Mouse (Mus musculus): ENCODE data around the gene Tgfb3.

The Tgfb3 gene

GRCm38 (mm10) chr12:86025480-86025879 lies 53.4 kb downstream of the Tgfb3 start:
- no peak for DNase-seq

- DNase-seq = peak; percentile 19
These were observed 54.4 kb downstream of the Tgfb3 start for GRCm38 (mm10) chr12:86024426-86024825.

DNA sequence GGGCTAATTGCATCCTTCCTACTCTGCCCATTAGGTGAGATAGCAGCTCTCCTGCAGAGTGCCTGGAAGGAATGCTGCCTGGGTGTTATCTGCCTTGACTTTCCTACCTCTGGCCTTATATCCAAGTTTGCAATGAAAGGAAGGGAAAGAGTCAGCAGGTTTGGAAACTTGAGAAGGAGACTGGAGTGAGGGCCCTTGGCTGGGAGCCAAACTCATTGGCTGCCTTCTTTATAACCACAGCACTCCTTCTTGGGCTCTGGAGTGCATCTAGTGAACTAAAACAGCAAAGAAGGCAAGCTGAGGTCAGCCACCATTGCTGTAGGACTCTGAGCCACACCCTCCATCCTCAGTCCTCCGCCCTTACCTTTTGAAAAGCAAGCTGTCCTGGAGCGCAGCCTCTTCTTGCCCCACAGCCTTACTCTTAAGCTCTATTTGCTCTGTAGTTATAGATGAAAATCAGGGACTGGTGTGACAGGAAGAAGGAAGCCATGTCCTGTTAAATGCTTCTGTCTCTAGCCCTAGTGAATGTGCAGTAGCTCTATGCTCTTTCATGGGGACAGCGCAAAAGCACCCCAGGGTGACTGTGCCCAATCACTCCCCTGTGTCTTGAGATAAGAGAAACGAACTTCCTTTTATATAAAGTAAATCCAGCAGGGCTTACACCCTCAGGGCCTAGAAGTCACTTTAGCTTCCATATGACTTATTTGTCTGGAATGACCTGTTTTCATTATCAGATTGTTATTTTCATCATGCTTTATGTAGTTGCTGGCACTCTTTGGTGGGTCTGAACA lies 55.6 kb downstream of the Tgfb3 start:
- DNase-seq = no peak

- DNase-seq = no peak
These were observed 56.4 kb downstream of the Tgfb3 start for GRCm38 (mm10) chr12:86022282-86022984.

DNA sequence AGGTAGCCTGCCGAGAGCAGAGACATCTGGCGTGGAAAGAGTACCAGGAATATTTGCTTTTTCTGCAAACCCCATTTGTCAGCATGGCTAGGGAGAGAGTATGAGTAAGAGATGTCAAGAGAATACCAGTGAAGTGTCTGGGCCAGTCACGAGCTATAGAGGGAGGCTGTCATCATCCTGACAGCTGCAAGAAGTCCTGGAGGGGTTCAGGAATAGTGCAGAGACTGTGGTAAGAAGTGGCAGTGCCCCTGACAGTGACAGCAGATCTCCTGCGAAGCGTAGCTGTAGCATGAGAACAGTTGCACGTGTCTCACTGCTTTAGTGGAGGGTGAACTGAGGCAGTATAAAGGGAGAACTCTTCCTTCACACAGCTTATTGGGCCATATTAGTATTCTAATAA lies 57.3 kb downstream of the Tgfb3 start:
- DNase-seq = no peak

- no peak for DNase-seq
These were observed 61.5 kb downstream of the Tgfb3 start for GRCm38 (mm10) chr12:86017360-86017759.

DNA sequence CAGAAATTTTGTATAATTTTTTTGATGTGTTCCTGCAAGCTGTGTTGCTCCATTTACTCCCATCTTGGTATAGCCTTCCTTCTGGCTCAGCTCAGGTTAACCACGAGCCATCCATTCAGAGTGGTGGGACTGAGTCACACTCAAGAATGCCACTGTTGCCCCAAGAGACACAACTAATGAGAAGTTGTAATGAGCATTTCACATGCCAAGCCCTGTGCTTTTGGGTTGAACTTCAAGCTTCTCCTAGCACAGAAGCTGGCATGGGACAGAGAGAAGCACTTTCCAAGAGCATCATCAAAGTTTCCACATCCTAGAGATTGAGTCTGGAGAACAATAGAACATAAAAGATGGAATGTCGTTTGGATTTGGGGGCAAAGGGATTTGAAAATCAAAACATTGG lies 63.7 kb downstream of the Tgfb3 start:
- DNase-seq = no peak

DNA sequence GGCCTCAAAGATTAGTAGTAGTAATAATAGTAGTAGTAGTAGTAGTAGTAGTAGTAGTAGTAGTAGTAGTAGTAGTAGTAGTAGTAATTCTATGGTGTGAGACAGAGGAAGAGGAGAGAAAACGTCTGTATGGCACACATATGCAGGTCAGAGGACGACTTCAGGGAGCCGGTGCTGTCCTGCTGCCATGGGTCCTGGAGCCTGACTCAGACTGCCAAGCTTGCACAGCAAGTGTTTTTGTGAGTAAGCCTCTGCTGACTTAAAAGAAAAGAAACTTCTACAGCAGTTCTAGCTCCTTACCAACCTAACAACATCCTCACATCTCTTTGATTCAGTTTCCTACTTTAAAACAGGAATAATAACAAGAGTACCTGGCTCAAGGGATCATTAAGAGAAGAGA lies 64.2 kb downstream of the Tgfb3 start:
- DNase-seq = no peak

- no peak for DNase-seq
These were observed 64.7 kb downstream of the Tgfb3 start for GRCm38 (mm10) chr12:86014174-86014573.

GRCm38 (mm10) chr12:86012195-86012594 lies 66.6 kb downstream of the Tgfb3 start:
- DNase-seq = no peak

DNA sequence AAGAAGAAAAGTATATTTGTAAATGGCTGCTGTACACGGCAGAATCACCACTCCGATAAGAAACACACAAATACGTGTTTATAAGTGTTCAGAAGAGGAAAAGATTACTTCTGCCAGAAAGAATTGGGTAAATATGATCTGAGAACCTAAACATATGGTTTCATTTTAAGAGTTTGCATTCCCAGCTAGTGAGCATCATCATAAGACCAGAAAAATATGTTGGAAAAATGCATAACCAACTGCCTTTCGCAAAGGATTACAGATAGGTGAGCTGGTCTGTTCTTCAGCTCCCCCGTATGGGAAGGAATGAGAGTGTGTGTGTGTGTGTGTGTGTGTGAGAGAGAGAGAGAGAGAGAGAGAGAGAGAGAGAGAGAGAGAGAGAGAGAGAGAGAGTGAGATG lies 68.2 kb downstream of the Tgfb3 start:
- DNase-seq = no peak

GRCm38 (mm10) chr12:86007377-86007776 lies 71.5 kb downstream of the Tgfb3 start:
- DNase-seq = no peak
